Mouse (Mus musculus) limb, embryonic 13.5 days (tissue): Measurements from ENCODE around the gene Prkag2. TPM values are rescaled to one million over a fixed set of nuclear protein-coding genes. Genes with fewer than 3 reads are reported as not detected.

Experiments used
- ATAC-seq: fragments of 200-750 bp; cut with Nextera tagmentation; 2 replicates; pipeline ENCODE4 v1.8.0; 2017; ENCODE audit warnings: low read depth, moderate number of reproducible peaks, moderate TSS enrichment; ENCODE audit not compliant: low FRiP score
- H3K27ac ChIP-seq: fragments of 300-500 bp; sonication (generic); 2 replicates; pipeline ENCODE4 v1.5.1; 2015; ENCODE audit warnings: inconsistent platforms, mild to moderate bottlenecking, moderate library complexity
- H3K27me3 ChIP-seq: fragments of 300-500 bp; sonication (generic); 2 replicates; pipeline ENCODE4 v1.6.1; 2015; ENCODE audit warnings: mild to moderate bottlenecking, inconsistent platforms
- H3K36me3 ChIP-seq: fragments of 300-500 bp; sonication (generic); 2 replicates; pipeline ENCODE4 v1.6.1; 2015; ENCODE audit warnings: inconsistent platforms, mild to moderate bottlenecking, moderate library complexity
- H3K4me1 ChIP-seq: fragments of 300-500 bp; sonication (generic); 2 replicates; pipeline ENCODE4 v1.6.1; 2015; ENCODE audit warnings: inconsistent platforms
- H3K4me2 ChIP-seq: fragments of 300-500 bp; sonication (generic); replicated peaks from 2 replicates; pipeline ENCODE4 v1.6.1; 2015; ENCODE audit warnings: inconsistent platforms, mild to moderate bottlenecking, moderate library complexity
- H3K4me3 ChIP-seq: fragments of 300-500 bp; sonication (generic); 2 replicates; pipeline ENCODE4 v1.5.1; 2015; ENCODE audit warnings: moderate library complexity, mild to moderate bottlenecking, inconsistent platforms
- H3K9ac ChIP-seq: fragments of 300-500 bp; sonication (generic); 2 replicates; pipeline ENCODE4 v1.6.1; 2015; ENCODE audit warnings: mild to moderate bottlenecking, inconsistent platforms
- H3K9me3 ChIP-seq: fragments of 300-500 bp; sonication (generic); 2 replicates; pipeline ENCODE4 v1.6.1; 2016; ENCODE audit warnings: inconsistent platforms
- WGBS: fragments of 180-500 bp; shearing (Covaris S2); methylation state at CpG from one replicate; pipeline ENCODE4 v1.1.7; 2015; 5-methylcytosine and 5-hydroxymethylcytosine counted together
- polyA plus RNA-seq: library from polyadenylated mRNA; unstranded; fragments of >200 nt; fragmentation: Nextera tagmentation; extraction: Ambion mirVana; gene quantifications from 2 replicates; pipeline ENCODE4 v1.2.1, GENCODE M21; 2015

The Prkag2 gene
- polyA plus RNA-seq, 1 experiment from 2014 or later: 21.3 TPM

GRCm38 (mm10) chr5:24985434-24986176, 114.8 kb downstream of the Prkag2 start:
- Histone ChIP-seq H3K9me3 (no peaks in the 10 kb centered on the region), H3K27me3 (no peaks in the 10 kb centered on the region), H3K4me1 (peaks cover 15% of the 10 kb centered on the region), H3K36me3 (no peaks in the 10 kb centered on the region), H3K4me2 (no peak overlapping the region), H3K4me3 (no peak overlapping the region), H3K27ac (peak overlapping the region; percentile 22; the same call in 1 of the 2 replicates), H3K9ac (no peak overlapping the region)
- WGBS: 77% methylated on average over 11 of the region's 11 CpGs
- no peak for ATAC-seq

- peaks cover 15% of the 10 kb centered on the region for H3K4me1 ChIP-seq
- no peak overlapping the region for H3K4me3 ChIP-seq
- H3K27ac ChIP-seq: no peak overlapping the region
- H3K4me2 ChIP-seq: no peak overlapping the region
- H3K9me3 ChIP-seq: no peaks in the 10 kb centered on the region
- no peaks in the 10 kb centered on the region for H3K27me3 ChIP-seq
- H3K36me3 ChIP-seq: no peaks in the 10 kb centered on the region
- H3K9ac ChIP-seq: no peak overlapping the region
- 76% methylated on average over 1 of the region's 1 CpGs for WGBS
- no peak for ATAC-seq
Measured at GRCm38 (mm10) chr5:24984157-24984556, 116.3 kb downstream of the Prkag2 start.

GRCm38 (mm10) chr5:24983539-24983938, 116.9 kb downstream of the Prkag2 start:
- Histone ChIP-seq H3K4me2 (no peak overlapping the region), H3K4me3 (no peak overlapping the region), H3K27ac (no peak overlapping the region), H3K4me1 (peaks cover 15% of the 10 kb centered on the region), H3K27me3 (no peaks in the 10 kb centered on the region), H3K9ac (no peak overlapping the region), H3K36me3 (no peaks in the 10 kb centered on the region), H3K9me3 (no peaks in the 10 kb centered on the region)
- 0 out of 2 replicates have a peak, but pooled peaks have one; percentile 49 for ATAC-seq
- 9% methylated on average over 3 of the region's 3 CpGs for WGBS

- no peaks in the 10 kb centered on the region for H3K27me3 ChIP-seq
- WGBS: 68% methylated on average over 3 of the region's 3 CpGs
- H3K4me3 ChIP-seq: no peak overlapping the region
- H3K27ac ChIP-seq: no peak overlapping the region
- no peak for ATAC-seq
- H3K9me3 ChIP-seq: no peaks in the 10 kb centered on the region
- peaks cover 15% of the 10 kb centered on the region for H3K4me1 ChIP-seq
- no peak overlapping the region for H3K9ac ChIP-seq
- no peaks in the 10 kb centered on the region for H3K36me3 ChIP-seq
- no peak overlapping the region for H3K4me2 ChIP-seq
Measured at GRCm38 (mm10) chr5:24982258-24982657, 118.2 kb downstream of the Prkag2 start.

- Histone ChIP-seq H3K4me3 (no peak overlapping the region), H3K27ac (no peak overlapping the region; the same call in 1 of the 2 replicates), H3K4me2 (no peak overlapping the region), H3K9me3 (no peaks in the 10 kb centered on the region), H3K9ac (no peak overlapping the region), H3K27me3 (no peaks in the 10 kb centered on the region), H3K4me1 (peaks cover 15% of the 10 kb centered on the region), H3K36me3 (no peaks in the 10 kb centered on the region)
- 63% methylated on average over 6 of the region's 6 CpGs for WGBS
- no peak for ATAC-seq
Measured at GRCm38 (mm10) chr5:24981765-24982164, 118.7 kb downstream of the Prkag2 start.

- Histone ChIP-seq H3K27me3 (no peaks in the 10 kb centered on the region), H3K27ac (no peak overlapping the region), H3K4me3 (no peak overlapping the region), H3K9ac (no peak overlapping the region), H3K36me3 (no peaks in the 10 kb centered on the region), H3K9me3 (no peaks in the 10 kb centered on the region), H3K4me2 (no peak overlapping the region), H3K4me1 (peaks cover 11% of the 10 kb centered on the region; the same call in 1 of the 2 replicates)
- WGBS: 81% methylated on average over 10 of the region's 10 CpGs
- no peak for ATAC-seq
Measured at GRCm38 (mm10) chr5:24979968-24980345, 120.5 kb downstream of the Prkag2 start.

GRCm38 (mm10) chr5:24979312-24979967, 121.0 kb downstream of the Prkag2 start:
- Histone ChIP-seq H3K27me3 (no peaks in the 10 kb centered on the region), H3K9me3 (no peaks in the 10 kb centered on the region), H3K9ac (no peak overlapping the region), H3K27ac (no peak overlapping the region), H3K4me2 (no peak overlapping the region), H3K4me1 (peaks cover 8% of the 10 kb centered on the region; the same call in 1 of the 2 replicates), H3K36me3 (no peaks in the 10 kb centered on the region), H3K4me3 (no peak overlapping the region)
- 72% methylated on average over 4 of the region's 4 CpGs for WGBS
- no peak for ATAC-seq

- WGBS: 67% methylated on average over 3 of the region's 3 CpGs
- no peaks in the 10 kb centered on the region for H3K36me3 ChIP-seq
- no peaks in the 10 kb centered on the region for H3K9me3 ChIP-seq
- no peak overlapping the region for H3K4me2 ChIP-seq
- H3K9ac ChIP-seq: no peak overlapping the region
- no peaks in the 10 kb centered on the region for H3K27me3 ChIP-seq
- no peak for ATAC-seq
- peaks cover 7% of the 10 kb centered on the region; the same call in 1 of the 2 replicates for H3K4me1 ChIP-seq
- no peak overlapping the region for H3K4me3 ChIP-seq
- no peak overlapping the region for H3K27ac ChIP-seq
Measured at GRCm38 (mm10) chr5:24976907-24977306, 123.5 kb downstream of the Prkag2 start.

- no peak overlapping the region for H3K9ac ChIP-seq
- no peaks in the 10 kb centered on the region for H3K36me3 ChIP-seq
- no peaks in the 10 kb centered on the region for H3K9me3 ChIP-seq
- WGBS: 71% methylated on average over 12 of the region's 12 CpGs
- ATAC-seq: no peak
- H3K4me1 ChIP-seq: peaks cover 7% of the 10 kb centered on the region; the same call in 1 of the 2 replicates
- H3K4me2 ChIP-seq: no peak overlapping the region
- no peaks in the 10 kb centered on the region for H3K27me3 ChIP-seq
- no peak overlapping the region for H3K4me3 ChIP-seq
- H3K27ac ChIP-seq: no peak overlapping the region
Measured at GRCm38 (mm10) chr5:24976236-24976635, 124.2 kb downstream of the Prkag2 start.

GRCm38 (mm10) chr5:24975100-24975499, 125.3 kb downstream of the Prkag2 start:
- H3K36me3 ChIP-seq: no peaks in the 10 kb centered on the region
- no peaks in the 10 kb centered on the region for H3K9me3 ChIP-seq
- H3K4me1 ChIP-seq: peaks cover 7% of the 10 kb centered on the region; the same call in 1 of the 2 replicates
- no peak overlapping the region for H3K4me2 ChIP-seq
- ATAC-seq: no peak
- H3K27ac ChIP-seq: no peak overlapping the region
- 76% methylated on average over 7 of the region's 7 CpGs for WGBS
- no peaks in the 10 kb centered on the region for H3K27me3 ChIP-seq
- no peak overlapping the region for H3K9ac ChIP-seq
- H3K4me3 ChIP-seq: no peak overlapping the region

- Histone ChIP-seq H3K36me3 (no peaks in the 10 kb centered on the region), H3K4me1 (peaks cover 7% of the 10 kb centered on the region; the same call in 1 of the 2 replicates), H3K27ac (no peak overlapping the region), H3K9ac (no peak overlapping the region), H3K4me3 (no peak overlapping the region), H3K9me3 (no peaks in the 10 kb centered on the region), H3K27me3 (no peaks in the 10 kb centered on the region), H3K4me2 (no peak overlapping the region)
- no peak for ATAC-seq
- 77% methylated on average over 9 of the region's 9 CpGs for WGBS
Measured at GRCm38 (mm10) chr5:24973672-24974225, 126.7 kb downstream of the Prkag2 start.

GRCm38 (mm10) chr5:24973228-24973627, 127.2 kb downstream of the Prkag2 start:
- Histone ChIP-seq H3K27me3 (no peaks in the 10 kb centered on the region), H3K9me3 (no peaks in the 10 kb centered on the region), H3K4me2 (no peak overlapping the region), H3K36me3 (no peaks in the 10 kb centered on the region), H3K4me3 (no peak overlapping the region), H3K27ac (no peak overlapping the region), H3K4me1 (peaks cover 7% of the 10 kb centered on the region; the same call in 1 of the 2 replicates), H3K9ac (no peak overlapping the region)
- peak; percentile 26; the same call in 1 of the 2 replicates for ATAC-seq
- WGBS: 61% methylated on average over 10 of the region's 13 CpGs
